Mouse (Mus musculus) heart, embryonic 10.5 days (tissue): ENCODE data around the gene Cdk17. TPM values are rescaled to one million over a fixed set of nuclear protein-coding genes. Genes with fewer than 3 reads are reported as not detected.
"Not testable (repeated sequence)": the region's sequence is repeated elsewhere in the genome, so short reads cannot be mapped to it uniquely, and the experiment has no call there.

Source experiments
- DNase-seq: peaks from one replicate; pipeline ENCODE4 v3.0.0-alpha.2; 2017; ENCODE audit warnings: low spot score
- H3K27ac ChIP-seq: fragments of 300-500 bp; sonication (generic); 2 replicates; pipeline ENCODE4 v1.5.1; 2016; ENCODE audit warnings: mild to moderate bottlenecking
- H3K27me3 ChIP-seq: fragments of 300-500 bp; sonication (generic); 2 replicates; pipeline ENCODE4 v1.6.1; 2016; ENCODE audit warnings: mild to moderate bottlenecking; ENCODE audit not compliant: poor library complexity, insufficient read depth, severe bottlenecking
- H3K36me3 ChIP-seq: fragments of 300-500 bp; sonication (generic); 2 replicates; pipeline ENCODE4 v1.6.1; 2016; ENCODE audit warnings: mild to moderate bottlenecking, moderate library complexity
- H3K4me1 ChIP-seq: fragments of 300-500 bp; sonication (generic); 2 replicates; pipeline ENCODE4 v1.6.1; 2016; ENCODE audit warnings: mild to moderate bottlenecking
- H3K4me3 ChIP-seq: fragments of 300-500 bp; sonication (generic); 2 replicates; pipeline ENCODE4 v1.5.1; 2016; ENCODE audit warnings: mild to moderate bottlenecking, moderate library complexity
- H3K9me3 ChIP-seq: fragments of 300-500 bp; sonication (generic); 2 replicates; pipeline ENCODE4 v1.6.1; 2016; ENCODE audit warnings: mild to moderate bottlenecking, moderate library complexity
- WGBS: fragments of 180-500 bp; shearing (Covaris S2); methylation state at CpG from one replicate; pipeline ENCODE4 v1.1.7; 2016; 5-methylcytosine and 5-hydroxymethylcytosine counted together
- polyA plus RNA-seq: library from polyadenylated mRNA; unstranded; fragments of >200 nt; fragmentation: Nextera tagmentation; extraction: Ambion mirVana; gene quantifications from 2 replicates; pipeline ENCODE4 v1.2.1, GENCODE M21; 2016

Cdk17 gene
- polyA plus RNA-seq, 1 experiment from 2014 or later = 20.0 TPM

GRCm38 (mm10) chr10:93146601-93147000 is 14.1 kb upstream of the Cdk17 start:
- H3K4me3 ChIP-seq = no peak overlapping the region
- 83% methylated on average over 4 of the region's 4 CpGs for WGBS

GRCm38 (mm10) chr10:93147691-93148090 is 13.0 kb upstream of the Cdk17 start:
- Histone ChIP-seq H3K36me3 (no peaks in the 10 kb centered on the region), H3K27me3 (0 out of 2 replicates have a peak, but pooled peaks cover 3% of the 10 kb centered on the region), H3K4me1 (0 out of 2 replicates have a peak, but pooled peaks cover 6% of the 10 kb centered on the region), H3K4me3 (no peak overlapping the region), H3K27ac (no peak overlapping the region), H3K9me3 (no peaks in the 10 kb centered on the region)
- no peak for DNase-seq
- WGBS = 89% methylated on average over 6 of the region's 6 CpGs

More at GRCm38 (mm10) chr10:93146601-93147000, 14.1 kb upstream of the Cdk17 start:
- 0 out of 2 replicates have a peak, but pooled peaks cover 6% of the 10 kb centered on the region for H3K4me1 ChIP-seq
- H3K9me3 ChIP-seq = no peaks in the 10 kb centered on the region
- no peak for DNase-seq
- H3K27ac ChIP-seq = no peak overlapping the region
- no peaks in the 10 kb centered on the region for H3K36me3 ChIP-seq
- 0 out of 2 replicates have a peak, but pooled peaks cover 3% of the 10 kb centered on the region for H3K27me3 ChIP-seq

GRCm38 (mm10) chr10:93149597-93149996 is 11.1 kb upstream of the Cdk17 start:
- WGBS = 27% methylated on average over 1 of the region's 2 CpGs
- DNase-seq = no peak
- H3K4me1 ChIP-seq = no peaks in the 10 kb centered on the region
- no peaks in the 10 kb centered on the region for H3K9me3 ChIP-seq
- no peak overlapping the region for H3K4me3 ChIP-seq
- 0 out of 2 replicates have a peak, but pooled peaks cover 3% of the 10 kb centered on the region for H3K27me3 ChIP-seq
- no peak overlapping the region for H3K27ac ChIP-seq
- H3K36me3 ChIP-seq = no peaks in the 10 kb centered on the region

- H3K27ac ChIP-seq = no peak overlapping the region
- 51% methylated on average over 6 of the region's 6 CpGs for WGBS
- H3K9me3 ChIP-seq = no peaks in the 10 kb centered on the region
- no peak for DNase-seq
- 0 out of 2 replicates have a peak, but pooled peaks cover 3% of the 10 kb centered on the region for H3K27me3 ChIP-seq
- no peak overlapping the region for H3K4me3 ChIP-seq
- no peaks in the 10 kb centered on the region for H3K36me3 ChIP-seq
- H3K4me1 ChIP-seq = no peaks in the 10 kb centered on the region
Measured at GRCm38 (mm10) chr10:93151775-93152174, 8.9 kb upstream of the Cdk17 start.

GRCm38 (mm10) chr10:93152698-93153097 is 8.0 kb upstream of the Cdk17 start:
- H3K9me3 ChIP-seq = no peaks in the 10 kb centered on the region
- no peak overlapping the region for H3K27ac ChIP-seq
- 0 out of 2 replicates have a peak, but pooled peaks cover 3% of the 10 kb centered on the region for H3K27me3 ChIP-seq
- H3K4me3 ChIP-seq = no peak overlapping the region
- no peaks in the 10 kb centered on the region for H3K4me1 ChIP-seq
- 83% methylated on average over 5 of the region's 5 CpGs for WGBS
- no peak for DNase-seq
- no peaks in the 10 kb centered on the region for H3K36me3 ChIP-seq

GRCm38 (mm10) chr10:93153404-93153803 is 7.3 kb upstream of the Cdk17 start:
- WGBS = 91% methylated on average over 2 of the region's 2 CpGs
- not testable (repeated sequence) for H3K27ac ChIP-seq, DNase-seq, H3K36me3 ChIP-seq, H3K27me3 ChIP-seq, H3K4me1 ChIP-seq, H3K4me3 ChIP-seq, H3K9me3 ChIP-seq

- DNase-seq = no peak
- Histone ChIP-seq H3K4me1 (peaks cover 6% of the 10 kb centered on the region; the same call in 1 of the 2 replicates), H3K27ac (peak overlapping the region; percentile 99), H3K4me3 (peak overlapping the region; percentile 85), H3K9me3 (no peaks in the 10 kb centered on the region), H3K36me3 (no peaks in the 10 kb centered on the region), H3K27me3 (no peaks in the 10 kb centered on the region)
- 22% methylated on average over 17 of the region's 17 CpGs for WGBS
Measured at GRCm38 (mm10) chr10:93159651-93160496, 801 bp upstream of the Cdk17 start.

- Histone ChIP-seq H3K4me3 (peak overlapping the region; percentile 85), H3K36me3 (no peaks in the 10 kb centered on the region), H3K27me3 (no peaks in the 10 kb centered on the region), H3K27ac (peak overlapping the region; percentile 99), H3K4me1 (peaks cover 10% of the 10 kb centered on the region), H3K9me3 (no peaks in the 10 kb centered on the region)
- WGBS = under 1% methylated on average over 26 of the region's 26 CpGs
- DNase-seq = peak; percentile 95
Measured at GRCm38 (mm10) chr10:93160497-93160806, 223 bp upstream of the Cdk17 start.

GRCm38 (mm10) chr10:93161511-93162275 is 1.0 kb downstream of the Cdk17 start:
- H3K27me3 ChIP-seq = no peaks in the 10 kb centered on the region
- H3K27ac ChIP-seq = peak overlapping the region; percentile 99
- no peaks in the 10 kb centered on the region for H3K9me3 ChIP-seq
- H3K4me1 ChIP-seq = peaks cover 22% of the 10 kb centered on the region
- peak overlapping the region; percentile 85 for H3K4me3 ChIP-seq
- under 1% methylated on average over 28 of the region's 33 CpGs for WGBS
- DNase-seq = peak; percentile 81
- H3K36me3 ChIP-seq = no peaks in the 10 kb centered on the region

GRCm38 (mm10) chr10:93162276-93162971 is 1.7 kb downstream of the Cdk17 start:
- H3K36me3 ChIP-seq = no peaks in the 10 kb centered on the region
- H3K4me3 ChIP-seq = peak overlapping the region; percentile 85
- H3K27me3 ChIP-seq = no peaks in the 10 kb centered on the region
- peaks cover 27% of the 10 kb centered on the region for H3K4me1 ChIP-seq
- peak overlapping the region; percentile 99 for H3K27ac ChIP-seq
- no peaks in the 10 kb centered on the region for H3K9me3 ChIP-seq
- no peak for DNase-seq
- WGBS = 23% methylated on average over 11 of the region's 11 CpGs

- Histone ChIP-seq H3K4me1 (peaks cover 29% of the 10 kb centered on the region), H3K36me3 (no peaks in the 10 kb centered on the region), H3K27ac (no peak overlapping the region), H3K27me3 (no peaks in the 10 kb centered on the region), H3K4me3 (peak overlapping the region; percentile 85; the same call in 1 of the 2 replicates), H3K9me3 (no peaks in the 10 kb centered on the region)
- DNase-seq = no peak
- WGBS = 73% methylated on average over 7 of the region's 7 CpGs
Measured at GRCm38 (mm10) chr10:93162972-93163660, 2.4 kb downstream of the Cdk17 start.
